18 mouse cellular contexts compared by ENCODE assay signal in the genomic region with DNA sequence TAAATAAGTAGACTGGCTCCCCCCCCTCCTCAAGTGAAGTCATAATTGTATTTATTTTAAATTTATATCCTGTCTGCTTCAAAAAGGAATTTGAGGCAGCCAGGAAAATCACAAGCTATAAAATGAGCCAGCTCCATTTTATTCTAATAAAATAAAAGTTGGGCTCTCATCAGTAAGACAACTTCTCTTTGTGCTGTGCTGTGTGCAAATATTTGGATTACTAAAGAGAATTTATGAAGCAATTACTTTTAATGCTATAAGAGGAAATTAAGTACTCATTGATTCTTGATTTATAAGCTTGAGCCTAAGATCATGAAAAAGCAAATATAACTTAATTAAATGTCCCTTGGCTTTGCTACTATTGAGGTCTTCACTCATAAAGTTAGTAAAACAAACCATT.
DNase-seq lines count a peak whose midpoint lies in the region; ATAC-seq lines count a peak whose summit lies in the region.
"Had no signal": no experiment of that assay in that cellular context is flagged by ENCODE, and none has a peak within 500 bp of the region (broad histone marks: within the 10 kb centered on the region; RNA-seq: fewer than 3 reads in every experiment).

No protein-coding gene starts in this region.

- peaks cover 9% of the 10 kb centered on the region; the same call in 1 of the 2 replicates for H3K4me1 ChIP-seq in kidney, embryonic 14.5 days (ENCODE audit: control insufficient read depth, insufficient read depth, low read length)
- peaks cover 24% of the 10 kb centered on the region for H3K4me1 ChIP-seq in kidney, embryonic 16.5 days (ENCODE audit: insufficient read depth, low read length)
- 0 out of 2 replicates have a peak, but pooled peaks cover 7% of the 10 kb centered on the region for H3K4me1 ChIP-seq in limb, embryonic 11.5 days (ENCODE audit: control insufficient read depth, insufficient read depth, low read length)
- peaks cover 35% of the 10 kb centered on the region for H3K4me1 ChIP-seq in limb, embryonic 10.5 days

- H3K27me3 ChIP-seq in kidney, embryonic 14.5 days (ENCODE audit: control insufficient read depth, insufficient read depth, low read length), result no peaks in the 10 kb centered on the region
- no peaks in the 10 kb centered on the region for H3K27me3 ChIP-seq in kidney, embryonic 16.5 days (ENCODE audit: insufficient read depth, low read length)
- no peaks in the 10 kb centered on the region for H3K27me3 ChIP-seq in limb, embryonic 11.5 days (ENCODE audit: control insufficient read depth, insufficient read depth, low read length)
- H3K27me3 ChIP-seq in limb, embryonic 10.5 days (ENCODE audit: low read depth, poor library complexity, severe bottlenecking), result no peaks in the 10 kb centered on the region
- H3K27me3 ChIP-seq: embryonic facial prominence, embryonic 12.5 days; forebrain, embryonic 13.5 days; forebrain, embryonic 15.5 days; Patski had no signal

- ATAC-seq in kidney, embryonic 14.5 days (ENCODE audit: low FRiP score, low TSS enrichment), result peak; percentile 65; the same call in 1 of the 2 replicates
- peak; percentile 57; the same call in 1 of the 2 replicates for ATAC-seq in kidney, embryonic 16.5 days (ENCODE audit: low FRiP score, low TSS enrichment)
- 0 out of 2 replicates have a peak, but pooled peaks have one; percentile 31 for ATAC-seq in limb, embryonic 11.5 days (ENCODE audit: insufficient number of reproducible peaks, low FRiP score, low TSS enrichment, low read depth)
- ATAC-seq: activated CD4-positive, CD25-positive, alpha-beta regulatory T cell, adult 4 months; CD4-positive, CD25-positive, alpha-beta regulatory T cell, adult 4 months; forebrain, embryonic 13.5 days; forebrain, embryonic 15.5 days; Patski had no signal

- H3K36me3 ChIP-seq in kidney, embryonic 14.5 days (ENCODE audit: control insufficient read depth, insufficient read depth, low read length), result no peaks in the 10 kb centered on the region
- H3K36me3 ChIP-seq in kidney, embryonic 16.5 days (ENCODE audit: insufficient read depth, low read length), result no peaks in the 10 kb centered on the region
- no peaks in the 10 kb centered on the region for H3K36me3 ChIP-seq in limb, embryonic 11.5 days (ENCODE audit: control insufficient read depth, insufficient read depth, low read length)
- no peaks in the 10 kb centered on the region for H3K36me3 ChIP-seq in limb, embryonic 10.5 days
- H3K36me3 ChIP-seq: embryonic facial prominence, embryonic 10.5 days; embryonic facial prominence, embryonic 12.5 days; forebrain, embryonic 15.5 days; G1E had no signal

- DNase-seq in kidney, adult 9 months, result no peak
- no peak for DNase-seq in kidney, postnatal 10 days
- no peak for DNase-seq in limb, embryonic 11.5 days (ENCODE audit: low spot score)
- no peak for DNase-seq in limb, embryonic 10.5 days (ENCODE audit: low spot score)
- DNase-seq: adrenal gland, adult 8-10 months; adrenal gland, postnatal 14 days; adrenal gland, postnatal 36 days; B cell, adult 2 months had no signal

- no peak overlapping the region for H3K4me2 ChIP-seq in kidney, embryonic 14.5 days (replicated peaks; ENCODE audit: low read depth, low read length)
- H3K4me2 ChIP-seq in kidney, embryonic 16.5 days (replicated peaks; ENCODE audit: low read depth, low read length), result no peak overlapping the region
- no peak overlapping the region for H3K4me2 ChIP-seq in limb, embryonic 11.5 days (ENCODE audit: low read depth, severe bottlenecking)
- H3K4me2 ChIP-seq: embryonic facial prominence, embryonic 12.5 days; forebrain, embryonic 13.5 days; forebrain, embryonic 15.5 days had no signal

- H3K9me3 ChIP-seq in kidney, embryonic 14.5 days (ENCODE audit: control insufficient read depth, low read length), result peaks cover 4% of the 10 kb centered on the region
- H3K9me3 ChIP-seq in kidney, embryonic 16.5 days (ENCODE audit: low read length), result peaks cover 7% of the 10 kb centered on the region
- H3K9me3 ChIP-seq in limb, embryonic 11.5 days (ENCODE audit: control insufficient read depth, low read length), result no peaks in the 10 kb centered on the region
- H3K9me3 ChIP-seq in limb, embryonic 10.5 days (replicated peaks), result no peaks in the 10 kb centered on the region
- H3K9me3 ChIP-seq: embryonic facial prominence, embryonic 12.5 days; forebrain, embryonic 15.5 days had no signal

- H3K9ac ChIP-seq in kidney, embryonic 14.5 days (ENCODE audit: low read depth, low read length), result no peak overlapping the region
- H3K9ac ChIP-seq in kidney, embryonic 16.5 days (replicated peaks; ENCODE audit: low read length), result no peak overlapping the region
- no peak overlapping the region for H3K9ac ChIP-seq in limb, embryonic 11.5 days (ENCODE audit: low read length)
- H3K9ac ChIP-seq: embryonic facial prominence, embryonic 12.5 days; forebrain, embryonic 13.5 days; forebrain, embryonic 15.5 days had no signal

- H3K4me3 ChIP-seq in kidney, embryonic 14.5 days (ENCODE audit: low read length), result no peak overlapping the region
- no peak overlapping the region for H3K4me3 ChIP-seq in kidney, embryonic 16.5 days (ENCODE audit: low read length)
- no peak overlapping the region for H3K4me3 ChIP-seq in limb, embryonic 11.5 days (ENCODE audit: low read depth, low read length)
- no peak overlapping the region for H3K4me3 ChIP-seq in limb, embryonic 10.5 days
- H3K4me3 ChIP-seq: embryonic facial prominence, embryonic 10.5 days; embryonic facial prominence, embryonic 12.5 days; forebrain, embryonic 13.5 days; forebrain, embryonic 15.5 days had no signal

- H3K27ac ChIP-seq in kidney, embryonic 14.5 days (ENCODE audit: low read depth, low read length), result no peak overlapping the region
- H3K27ac ChIP-seq in kidney, embryonic 16.5 days (ENCODE audit: low read length), result no peak overlapping the region
- no peak overlapping the region for H3K27ac ChIP-seq in limb, embryonic 11.5 days (replicated peaks; ENCODE audit: low read depth, low read length)
- no peak overlapping the region for H3K27ac ChIP-seq in limb, embryonic 10.5 days
- H3K27ac ChIP-seq: embryonic facial prominence, embryonic 10.5 days; embryonic facial prominence, embryonic 12.5 days; forebrain, embryonic 13.5 days; forebrain, embryonic 15.5 days had no signal
